Mouse (Mus musculus): ENCODE results near the gene Atg2a.

GRCm38 (mm10) chr19:6283001-6283400, 41.5 kb downstream of the Atg2a start:
- TF ChIP-seq CTCF (IDR thresholded peaks at IDR 0.05; ENCODE audit: low read depth) (no peak), EP300 (IDR thresholded peaks at IDR 0.05; ENCODE audit: low read depth) (no peak)

Data from heart, postnatal 0 days (tissue).